Comparison of ENCODE assay signal across 27 mouse cellular contexts in the genomic region with DNA sequence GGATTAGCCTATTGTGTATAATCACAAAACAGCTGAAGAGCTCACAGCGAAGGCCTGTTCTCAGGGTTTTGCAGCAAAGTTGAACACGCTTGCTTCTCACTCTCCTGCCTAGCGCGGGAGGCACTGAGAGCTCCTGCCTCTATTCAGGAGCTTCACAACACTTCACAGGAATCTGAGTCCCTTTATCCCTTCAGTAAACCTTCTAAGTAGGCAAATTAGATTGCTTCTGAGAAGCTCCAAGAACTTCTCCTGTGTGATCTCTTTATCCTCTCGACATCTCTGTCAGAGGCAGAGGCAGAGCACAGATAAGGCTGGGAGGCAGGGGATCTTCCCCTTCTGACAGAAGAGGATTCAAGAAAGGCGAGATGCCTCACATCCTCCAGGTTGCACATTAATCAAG.
A peak's percentile ranks its signal among the peaks of the same experiment; 100 is the strongest.
DNase-seq lines count a peak whose midpoint lies in the region; ATAC-seq and TF ChIP-seq lines count a peak whose summit lies in the region.
"Had no signal": no experiment of that assay in that cellular context is flagged by ENCODE, and none has a peak within 500 bp of the region (broad histone marks: within the 10 kb centered on the region; RNA-seq: fewer than 3 reads in every experiment).

No protein-coding gene starts in this region.

- H3K27ac ChIP-seq in midbrain, embryonic 10.5 days (replicated peaks), result peak overlapping the region; percentile 65
- H3K27ac ChIP-seq in midbrain, postnatal 0 days (ENCODE audit: low read depth, low read length), result no peak overlapping the region
- no peak overlapping the region for H3K27ac ChIP-seq in midbrain, embryonic 13.5 days
- no peak overlapping the region for H3K27ac ChIP-seq in heart, adult 2 months
- no peak overlapping the region for H3K27ac ChIP-seq in gastrocnemius, adult 2 months
- H3K27ac ChIP-seq: embryonic facial prominence, embryonic 10.5 days; embryonic facial prominence, embryonic 13.5 days; forebrain, embryonic 10.5 days; forebrain, embryonic 13.5 days; heart, embryonic 10.5 days; heart, embryonic 13.5 days; hindbrain, embryonic 14.5 days; hindbrain, postnatal 0 days had no signal

- H3K27me3 ChIP-seq in midbrain, embryonic 10.5 days (ENCODE audit: low read depth, poor library complexity, severe bottlenecking), result peaks cover 88% of the 10 kb centered on the region
- H3K27me3 ChIP-seq in midbrain, postnatal 0 days (ENCODE audit: insufficient read depth, low read length), result no peaks in the 10 kb centered on the region
- H3K27me3 ChIP-seq in midbrain, embryonic 13.5 days, result peaks cover 13% of the 10 kb centered on the region
- no peaks in the 10 kb centered on the region for H3K27me3 ChIP-seq in heart, adult 2 months (ENCODE audit: control insufficient read depth, insufficient read depth, low read length)
- H3K27me3 ChIP-seq: embryonic facial prominence, embryonic 13.5 days; heart, embryonic 13.5 days had no signal

- H3K4me3 ChIP-seq in midbrain, embryonic 10.5 days, result no peak overlapping the region
- H3K4me3 ChIP-seq in midbrain, postnatal 0 days (ENCODE audit: low read depth, low read length), result no peak overlapping the region
- H3K4me3 ChIP-seq in midbrain, embryonic 13.5 days (replicated peaks), result no peak overlapping the region
- no peak overlapping the region for H3K4me3 ChIP-seq in heart, adult 2 months
- H3K4me3 ChIP-seq in gastrocnemius, adult 2 months, result no peak overlapping the region
- H3K4me3 ChIP-seq: embryonic facial prominence, embryonic 10.5 days; embryonic facial prominence, embryonic 13.5 days; erythroblast, embryonic 14.5 days; forebrain, embryonic 10.5 days; forebrain, embryonic 13.5 days; heart, embryonic 10.5 days; heart, embryonic 13.5 days had no signal

- H3K79me2 ChIP-seq in heart, adult 2 months (replicated peaks; ENCODE audit: control insufficient read depth, insufficient read depth, low read length), result no peaks in the 10 kb centered on the region

- DNase-seq in embryo, embryonic 10 days (ENCODE audit: low spot score), result peak; percentile 8
- DNase-seq in embryo, embryonic 9.5 days (ENCODE audit: extremely low spot score), result no peak
- DNase-seq in midbrain, embryonic 10.5 days (ENCODE audit: low spot score), result peak; percentile 45
- no peak for DNase-seq in midbrain, postnatal 0 days (ENCODE audit: low spot score)
- no peak for DNase-seq in heart, adult 2 months
- DNase-seq in gastrocnemius, adult 2 months, result no peak
- DNase-seq: adrenal gland, adult 8-10 months; adrenal gland, postnatal 25 days; cerebellum, adult 18-20 months; cerebellum, adult 9-10 months; cerebellum, postnatal 14 days; gastrocnemius, postnatal 10 days; gastrocnemius, postnatal 36 days; heart, postnatal 14 days; heart, postnatal 4 days had no signal

- intact Hi-C loops in heart, adult 2 months (cut with DNase I), result no loop called here
- intact Hi-C loops in gastrocnemius, adult 2 months (cut with DNase I), result no loop called here

- no peak for TF ChIP-seq EP300 in heart, adult 2 months (IDR thresholded peaks at IDR 0.05; ENCODE audit: insufficient read depth, low read depth, low read length)

- no peak for TF ChIP-seq CTCF in midbrain, postnatal 0 days (IDR thresholded peaks at IDR 0.05)
- no peak for TF ChIP-seq CTCF in heart, adult 2 months (IDR thresholded peaks at IDR 0.05)
- no peak for TF ChIP-seq CTCF in gastrocnemius, adult 2 months (IDR thresholded peaks at IDR 0.05)

- TF ChIP-seq POLR2A in heart, adult 2 months (IDR thresholded peaks at IDR 0.05; ENCODE audit: insufficient read depth, low read depth, low read length), result no peak

- no peak overlapping the region for H3K4me2 ChIP-seq in midbrain, postnatal 0 days (ENCODE audit: low read depth, low read length, poor library complexity, severe bottlenecking)
- H3K4me2 ChIP-seq in midbrain, embryonic 13.5 days (replicated peaks), result peak overlapping the region; percentile 23; the same call in 1 of the 2 replicates
- H3K4me2 ChIP-seq: embryonic facial prominence, embryonic 13.5 days; forebrain, embryonic 13.5 days; heart, embryonic 13.5 days; hindbrain, embryonic 14.5 days had no signal

- no peak overlapping the region for H3K9ac ChIP-seq in midbrain, postnatal 0 days (replicated peaks; ENCODE audit: low read length, poor library complexity, severe bottlenecking)
- H3K9ac ChIP-seq in midbrain, embryonic 13.5 days (replicated peaks), result 0 out of 2 replicates have a peak overlapping the region, but pooled peaks have one; percentile 25
- H3K9ac ChIP-seq in heart, adult 2 months (ENCODE audit: low read depth, low read length), result no peak overlapping the region
- H3K9ac ChIP-seq: embryonic facial prominence, embryonic 13.5 days; forebrain, embryonic 13.5 days; heart, embryonic 13.5 days; hindbrain, embryonic 14.5 days had no signal

- H3K36me3 ChIP-seq in midbrain, embryonic 10.5 days, result no peaks in the 10 kb centered on the region
- no peaks in the 10 kb centered on the region for H3K36me3 ChIP-seq in midbrain, postnatal 0 days (ENCODE audit: insufficient read depth, low read length)
- no peaks in the 10 kb centered on the region for H3K36me3 ChIP-seq in midbrain, embryonic 13.5 days
- H3K36me3 ChIP-seq in heart, adult 2 months (ENCODE audit: control insufficient read depth, insufficient read depth, low read length), result no peaks in the 10 kb centered on the region
- H3K36me3 ChIP-seq: embryonic facial prominence, embryonic 10.5 days; embryonic facial prominence, embryonic 13.5 days; forebrain, embryonic 10.5 days; heart, embryonic 10.5 days; heart, embryonic 13.5 days had no signal

- no peak for ATAC-seq in midbrain, postnatal 0 days (ENCODE audit: low FRiP score)
- ATAC-seq in midbrain, embryonic 13.5 days, result no peak
- ATAC-seq: activated CD4-positive, CD25-positive, alpha-beta regulatory T cell, adult 4 months; forebrain, embryonic 13.5 days; hindbrain, postnatal 0 days; inflammation-experienced regulatory T-cells, adult 6 months had no signal

- H3K4me1 ChIP-seq in midbrain, embryonic 10.5 days, result peaks cover 22% of the 10 kb centered on the region
- H3K4me1 ChIP-seq in midbrain, postnatal 0 days (ENCODE audit: insufficient read depth, low read length), result no peaks in the 10 kb centered on the region
- peaks cover 17% of the 10 kb centered on the region for H3K4me1 ChIP-seq in midbrain, embryonic 13.5 days (replicated peaks)
- H3K4me1 ChIP-seq in heart, adult 2 months (ENCODE audit: control insufficient read depth, insufficient read depth, low read length), result no peaks in the 10 kb centered on the region
- H3K4me1 ChIP-seq: embryonic facial prominence, embryonic 10.5 days; embryonic facial prominence, embryonic 13.5 days had no signal

- 10% methylated on average over 6 of the region's 6 CpGs for WGBS in midbrain, embryonic 10.5 days
- 6% methylated on average over 6 of the region's 6 CpGs for WGBS in midbrain, postnatal 0 days
- 4% methylated on average over 6 of the region's 6 CpGs for whole genome bisulfite sequencing in midbrain, embryonic 13.5 days
- 51% methylated on average over 6 of the region's 6 CpGs for WGBS in heart, adult 2 months

- no peaks in the 10 kb centered on the region for H3K9me3 ChIP-seq in midbrain, embryonic 10.5 days (replicated peaks)
- no peaks in the 10 kb centered on the region for H3K9me3 ChIP-seq in midbrain, postnatal 0 days (ENCODE audit: low read length)
- no peaks in the 10 kb centered on the region for H3K9me3 ChIP-seq in midbrain, embryonic 13.5 days
- H3K9me3 ChIP-seq: embryonic facial prominence, embryonic 10.5 days; embryonic facial prominence, embryonic 13.5 days; forebrain, embryonic 10.5 days; forebrain, embryonic 13.5 days; heart, embryonic 10.5 days; heart, embryonic 13.5 days had no signal

Comparison
In these comparisons a context has a peak if more than half of its experiments do, and no peak if none do; other contexts are left out.
1. DNase-seq: peak in embryo, embryonic 10 days (single experiment) and midbrain, embryonic 10.5 days (single experiment); none in embryo, embryonic 9.5 days (single experiment), midbrain, postnatal 0 days (single experiment), heart, adult 2 months (0 of 2) and gastrocnemius, adult 2 months (single experiment).